22 mouse cellular contexts compared by ENCODE assay signal in the genomic region with DNA sequence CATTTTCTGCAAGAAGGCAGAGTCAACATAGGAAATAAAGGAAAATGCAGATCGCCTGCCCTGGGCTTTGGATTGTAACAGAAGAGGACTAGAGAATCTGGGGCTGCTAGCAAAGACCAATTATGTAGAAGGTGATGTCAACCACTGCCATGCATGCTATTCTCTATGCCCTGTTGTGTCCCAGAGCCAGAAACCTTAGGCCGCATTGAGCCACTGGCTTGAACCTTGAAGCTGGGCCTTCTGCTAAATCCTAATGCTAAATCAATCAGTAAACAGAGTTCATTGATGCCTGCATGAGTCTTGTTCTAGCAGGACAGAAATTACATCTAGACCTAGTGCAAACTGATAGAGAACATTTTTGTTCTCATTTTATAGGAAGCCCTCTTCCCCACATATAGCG. TPM values are rescaled to one million over a fixed set of nuclear protein-coding genes. Genes with fewer than 3 reads are reported as not detected.
DNase-seq lines count a peak whose midpoint lies in the region; ATAC-seq and TF ChIP-seq lines count a peak whose summit lies in the region.
"Had no signal": no experiment of that assay in that cellular context is flagged by ENCODE, and none has a peak within 500 bp of the region (broad histone marks: within the 10 kb centered on the region; RNA-seq: fewer than 3 reads in every experiment).

No protein-coding gene starts in this region.

- H3K27me3 ChIP-seq in hindbrain, embryonic 15.5 days, result peaks cover 64% of the 10 kb centered on the region
- H3K27me3 ChIP-seq in midbrain, embryonic 14.5 days (ENCODE audit: control insufficient read depth, insufficient read depth, low read length), result peaks cover 77% of the 10 kb centered on the region
- peaks cover 95% of the 10 kb centered on the region for H3K27me3 ChIP-seq in liver, postnatal 0 days (ENCODE audit: insufficient read depth, low read length)
- H3K27me3 ChIP-seq in lung, postnatal 0 days (replicated peaks; ENCODE audit: insufficient read depth, low read length), result peaks cover 91% of the 10 kb centered on the region

- no peak for TF ChIP-seq CTCF in liver, postnatal 0 days (IDR thresholded peaks at IDR 0.05; ENCODE audit: low read depth)
- no peak for TF ChIP-seq CTCF in lung, postnatal 0 days (IDR thresholded peaks at IDR 0.05)

- no peaks in the 10 kb centered on the region for H3K9me3 ChIP-seq in hindbrain, embryonic 15.5 days
- no peaks in the 10 kb centered on the region for H3K9me3 ChIP-seq in midbrain, embryonic 14.5 days (ENCODE audit: control insufficient read depth, low read length)
- H3K9me3 ChIP-seq in liver, postnatal 0 days (ENCODE audit: low read length), result no peaks in the 10 kb centered on the region
- no peaks in the 10 kb centered on the region for H3K9me3 ChIP-seq in lung, postnatal 0 days (ENCODE audit: low read length)
- H3K9me3 ChIP-seq: embryonic facial prominence, embryonic 13.5 days; forebrain, embryonic 13.5 days; liver, embryonic 12.5 days had no signal

- ATAC-seq in hindbrain, embryonic 15.5 days (ENCODE audit: low FRiP score, low read depth), result no peak
- no peak for ATAC-seq in midbrain, embryonic 14.5 days (ENCODE audit: low FRiP score, low TSS enrichment)
- ATAC-seq in liver, postnatal 0 days, result no peak
- ATAC-seq in lung, postnatal 0 days, result no peak
- ATAC-seq: forebrain, embryonic 13.5 days; liver, embryonic 12.5 days had no signal

- peak; percentile 16 for DNase-seq in embryo, embryonic 11 days
- no peak for DNase-seq in embryo, embryonic 10 days (ENCODE audit: low spot score)
- peak; percentile 4 for DNase-seq in CD4-positive helper T cell, adult 2 months (ENCODE audit: low read depth, low spot score)
- DNase-seq in midbrain, embryonic 14.5 days, result peak; percentile 24
- no peak for DNase-seq in gastrocnemius, postnatal 10 days
- DNase-seq in liver, postnatal 0 days, result no peak
- no peak for DNase-seq in lung, postnatal 0 days (ENCODE audit: low spot score)
- DNase-seq: adrenal gland, postnatal 25 days; cerebellum, postnatal 10 days; heart, adult 11 months; kidney, postnatal 4 days; lung, postnatal 14 days had no signal

- peak overlapping the region; percentile 27 for H3K4me2 ChIP-seq in hindbrain, embryonic 15.5 days
- peak overlapping the region; percentile 65 for H3K4me2 ChIP-seq in midbrain, embryonic 14.5 days (ENCODE audit: low read length)
- no peak overlapping the region for H3K4me2 ChIP-seq in liver, postnatal 0 days (ENCODE audit: low read depth, low read length)
- H3K4me2 ChIP-seq in lung, postnatal 0 days (replicated peaks; ENCODE audit: low read depth, low read length), result no peak overlapping the region
- H3K4me2 ChIP-seq: forebrain, embryonic 13.5 days; liver, embryonic 12.5 days had no signal

- peak overlapping the region; percentile 28 for H3K4me3 ChIP-seq in hindbrain, embryonic 15.5 days
- H3K4me3 ChIP-seq in midbrain, embryonic 14.5 days (replicated peaks; ENCODE audit: low read depth, low read length), result peak overlapping the region; percentile 45
- H3K4me3 ChIP-seq in liver, postnatal 0 days (ENCODE audit: low read depth, low read length), result no peak overlapping the region
- no peak overlapping the region for H3K4me3 ChIP-seq in lung, postnatal 0 days (ENCODE audit: low read depth, low read length)
- H3K4me3 ChIP-seq: embryonic facial prominence, embryonic 13.5 days; forebrain, embryonic 13.5 days; liver, embryonic 12.5 days had no signal

- WGBS in hindbrain, embryonic 15.5 days, result 7% methylated on average over 3 of the region's 3 CpGs
- WGBS in midbrain, embryonic 14.5 days, result 4% methylated on average over 3 of the region's 3 CpGs
- 43% methylated on average over 3 of the region's 3 CpGs for WGBS in liver, postnatal 0 days (ENCODE audit: insufficient replicate concordance)
- WGBS in lung, postnatal 0 days, result 29% methylated on average over 3 of the region's 3 CpGs

- H3K27ac ChIP-seq in hindbrain, embryonic 15.5 days (replicated peaks), result 0 out of 2 replicates have a peak overlapping the region, but pooled peaks have one; percentile 22
- peak overlapping the region; percentile 89 for H3K27ac ChIP-seq in midbrain, embryonic 14.5 days (replicated peaks; ENCODE audit: low read depth, low read length)
- H3K27ac ChIP-seq in liver, postnatal 0 days (ENCODE audit: low read depth), result no peak overlapping the region
- H3K27ac ChIP-seq in lung, postnatal 0 days (ENCODE audit: low read length), result no peak overlapping the region
- H3K27ac ChIP-seq: embryonic facial prominence, embryonic 13.5 days; forebrain, embryonic 13.5 days; liver, embryonic 12.5 days had no signal

- peaks cover 21% of the 10 kb centered on the region for H3K4me1 ChIP-seq in hindbrain, embryonic 15.5 days (replicated peaks)
- peaks cover 4% of the 10 kb centered on the region; the same call in 1 of the 2 replicates for H3K4me1 ChIP-seq in midbrain, embryonic 14.5 days (ENCODE audit: control insufficient read depth, insufficient read depth, low read length)
- peaks cover 31% of the 10 kb centered on the region for H3K4me1 ChIP-seq in liver, postnatal 0 days (ENCODE audit: insufficient read depth)
- H3K4me1 ChIP-seq in lung, postnatal 0 days (ENCODE audit: insufficient read depth, low read depth, low read length), result peaks cover 16% of the 10 kb centered on the region

- H3K9ac ChIP-seq in hindbrain, embryonic 15.5 days, result no peak overlapping the region
- H3K9ac ChIP-seq in midbrain, embryonic 14.5 days (replicated peaks; ENCODE audit: low read length), result peak overlapping the region; percentile 69
- no peak overlapping the region for H3K9ac ChIP-seq in liver, postnatal 0 days (replicated peaks)
- H3K9ac ChIP-seq in lung, postnatal 0 days (replicated peaks; ENCODE audit: low read depth), result no peak overlapping the region
- H3K9ac ChIP-seq: embryonic facial prominence, embryonic 13.5 days; forebrain, embryonic 13.5 days; liver, embryonic 12.5 days had no signal

- no peak for TF ChIP-seq EP300 in liver, postnatal 0 days (IDR thresholded peaks at IDR 0.05; ENCODE audit: low read depth)
- no peak for TF ChIP-seq EP300 in lung, postnatal 0 days (IDR thresholded peaks at IDR 0.05)

- H3K36me3 ChIP-seq in hindbrain, embryonic 15.5 days, result no peaks in the 10 kb centered on the region
- H3K36me3 ChIP-seq in midbrain, embryonic 14.5 days (ENCODE audit: control insufficient read depth, insufficient read depth, low read length), result no peaks in the 10 kb centered on the region
- no peaks in the 10 kb centered on the region for H3K36me3 ChIP-seq in liver, postnatal 0 days (replicated peaks; ENCODE audit: insufficient read depth, low read length)
- no peaks in the 10 kb centered on the region for H3K36me3 ChIP-seq in lung, postnatal 0 days (ENCODE audit: insufficient read depth, low read length)
- H3K36me3 ChIP-seq: embryonic facial prominence, embryonic 13.5 days; liver, embryonic 12.5 days had no signal

RNA-seq across cellular contexts. Expression of gene 9230102O04Rik, which starts 3.3 kb away (rescaled TPM):
- polyA plus RNA-seq in hindbrain, embryonic 15.5 days (2015; fragmentation: Nextera tagmentation; extraction: Ambion mirVana), result 0.69 and 1.2 TPM in 2 replicates
- polyA plus RNA-seq in midbrain, embryonic 14.5 days (2014; fragmentation: Nextera tagmentation; extraction: Ambion mirVana), result 5.5 and 6.3 TPM in 2 replicates
- not detected for total RNA-seq in gastrocnemius, postnatal 10 days (2021)
- polyA plus RNA-seq in liver, postnatal 0 days (2015; fragmentation: Nextera tagmentation; extraction: Ambion mirVana), result not detected in 2 replicates
- polyA plus RNA-seq in lung, postnatal 0 days (2015; fragmentation: Nextera tagmentation; extraction: Ambion mirVana), result not detected in 2 replicates
- total RNA-seq: adrenal gland, postnatal 25 days; layer of hippocampus, postnatal 14 days; left cerebral cortex, postnatal 25 days had no signal
- polyA plus RNA-seq: forebrain, embryonic 13.5 days; heart, embryonic 14.5 days; liver, embryonic 12.5 days; stomach, embryonic 14.5 days; thymus, postnatal 0 days had no signal

RNA-seq across cellular contexts. Expression of gene Gata3, which starts 3.8 kb away (rescaled TPM):
- 28.8 and 32.3 TPM in 2 replicates for polyA plus RNA-seq in hindbrain, embryonic 15.5 days (2015; fragmentation: Nextera tagmentation; extraction: Ambion mirVana)
- polyA plus RNA-seq in midbrain, embryonic 14.5 days (2014; fragmentation: Nextera tagmentation; extraction: Ambion mirVana), result 88.6 and 120 TPM in 2 replicates
- under 1 TPM; 0.19 to 0.23 TPM for total RNA-seq in gastrocnemius, postnatal 10 days (2021)
- 1.1 and 1.3 TPM in 2 replicates for polyA plus RNA-seq in liver, postnatal 0 days (2015; fragmentation: Nextera tagmentation; extraction: Ambion mirVana)
- polyA plus RNA-seq in lung, postnatal 0 days (2015; fragmentation: Nextera tagmentation; extraction: Ambion mirVana), result 2.4 and 2.7 TPM in 2 replicates
- total RNA-seq: left cerebral cortex, postnatal 25 days had no signal

RNA-seq across cellular contexts. Expression of gene 4930412O13Rik, which starts 5.0 kb away (rescaled TPM):
- polyA plus RNA-seq in hindbrain, embryonic 15.5 days (2015; fragmentation: Nextera tagmentation; extraction: Ambion mirVana), result 0.45 and 0.48 TPM in 2 replicates
- 1.7 and 2.5 TPM in 2 replicates for polyA plus RNA-seq in midbrain, embryonic 14.5 days (2014; fragmentation: Nextera tagmentation; extraction: Ambion mirVana)
- not detected for total RNA-seq in gastrocnemius, postnatal 10 days (2021)
- not detected in 2 replicates for polyA plus RNA-seq in liver, postnatal 0 days (2015; fragmentation: Nextera tagmentation; extraction: Ambion mirVana)
- not detected in 2 replicates for polyA plus RNA-seq in lung, postnatal 0 days (2015; fragmentation: Nextera tagmentation; extraction: Ambion mirVana)
- total RNA-seq: layer of hippocampus, postnatal 14 days; left cerebral cortex, postnatal 25 days had no signal
- polyA plus RNA-seq: embryonic facial prominence, embryonic 13.5 days; forebrain, embryonic 13.5 days; liver, embryonic 12.5 days; neural tube, embryonic 14.5 days; stomach, embryonic 14.5 days; thymus, postnatal 0 days had no signal

Comparison
In these comparisons a context has a peak if more than half of its experiments do, and no peak if none do; other contexts are left out.
1. DNase-seq: peak in embryo, embryonic 11 days (single experiment), CD4-positive helper T cell, adult 2 months (single experiment) and midbrain, embryonic 14.5 days (single experiment); none in embryo, embryonic 10 days (single experiment), gastrocnemius, postnatal 10 days (single experiment), liver, postnatal 0 days (single experiment) and lung, postnatal 0 days (single experiment).
2. H3K27ac ChIP-seq: peak in hindbrain, embryonic 15.5 days (single experiment) and midbrain, embryonic 14.5 days (single experiment); none in liver, postnatal 0 days (single experiment) and lung, postnatal 0 days (single experiment).
3. H3K4me2 ChIP-seq: peak in hindbrain, embryonic 15.5 days (single experiment) and midbrain, embryonic 14.5 days (single experiment); none in liver, postnatal 0 days (single experiment) and lung, postnatal 0 days (single experiment).
4. H3K4me3 ChIP-seq: peak in hindbrain, embryonic 15.5 days (single experiment) and midbrain, embryonic 14.5 days (single experiment); none in liver, postnatal 0 days (single experiment) and lung, postnatal 0 days (single experiment).